Mouse (Mus musculus) neural tube, embryonic 11.5 days (tissue): ENCODE measurements around the gene Kremen1. TPM values are rescaled to one million over a fixed set of nuclear protein-coding genes. Genes with fewer than 3 reads are reported as not detected.

Experiments
- ATAC-seq: fragments of 200-750 bp; cut with Nextera tagmentation; 2 replicates; pipeline ENCODE4 v1.8.0; 2017; ENCODE audit warnings: moderate number of reproducible peaks, mild to moderate bottlenecking, moderate TSS enrichment, moderate library complexity; ENCODE audit not compliant: insufficient read depth, low FRiP score, low TSS enrichment
- DNase-seq: peaks from one replicate; pipeline ENCODE4 v3.0.0-alpha.2; 2015; ENCODE audit warnings: low spot score
- H3K27ac ChIP-seq: fragments of 300-500 bp; sonication (generic); 2 replicates; pipeline ENCODE4 v1.5.1; 2014; ENCODE audit warnings: low read depth, mild to moderate bottlenecking, low read length
- H3K27me3 ChIP-seq: fragments of 300-500 bp; sonication (generic); 2 replicates; pipeline ENCODE4 v1.6.1; 2014; ENCODE audit warnings: mild to moderate bottlenecking, low read length, mixed read lengths; ENCODE audit not compliant: control insufficient read depth, insufficient read depth
- H3K36me3 ChIP-seq: fragments of 300-500 bp; sonication (generic); 2 replicates; pipeline ENCODE4 v1.6.1; 2014; ENCODE audit warnings: mild to moderate bottlenecking, low read length, moderate library complexity, mixed read lengths; ENCODE audit not compliant: control insufficient read depth, insufficient read depth
- H3K4me1 ChIP-seq: fragments of 300-500 bp; sonication (generic); 2 replicates; pipeline ENCODE4 v1.6.1; 2014; ENCODE audit warnings: low read length, mixed read lengths; ENCODE audit not compliant: control insufficient read depth, insufficient read depth
- H3K4me2 ChIP-seq: fragments of 300-500 bp; sonication (generic); 2 replicates; pipeline ENCODE4 v1.6.1; 2014; ENCODE audit warnings: low read depth, mild to moderate bottlenecking, moderate library complexity
- H3K4me3 ChIP-seq: fragments of 300-500 bp; sonication (generic); 2 replicates; pipeline ENCODE4 v1.5.1; 2014; ENCODE audit warnings: low read depth, low read length
- H3K9ac ChIP-seq: fragments of 300-500 bp; sonication (generic); 2 replicates; pipeline ENCODE4 v1.6.1; 2014; ENCODE audit warnings: mild to moderate bottlenecking, low read length
- H3K9me3 ChIP-seq: fragments of 300-500 bp; sonication (generic); 2 replicates; pipeline ENCODE4 v1.6.1; 2016; ENCODE audit warnings: low read length; ENCODE audit not compliant: control insufficient read depth
- WGBS: fragments of 180-500 bp; shearing (Covaris S2); extraction: QIAGEN DNeasy Blood & Tissue Kit; methylation state at CpG from one replicate; pipeline ENCODE4 v1.1.7; 2014; 5-methylcytosine and 5-hydroxymethylcytosine counted together
- polyA plus RNA-seq: library from polyadenylated mRNA; unstranded; fragments of >200 nt; fragmentation: Nextera tagmentation; extraction: Ambion mirVana; gene quantifications from 2 replicates; pipeline ENCODE4 v1.2.1, GENCODE M21; 2014

Kremen1 gene
- polyA plus RNA-seq, 1 experiment from 2014 or later = 9.6 TPM

DNA sequence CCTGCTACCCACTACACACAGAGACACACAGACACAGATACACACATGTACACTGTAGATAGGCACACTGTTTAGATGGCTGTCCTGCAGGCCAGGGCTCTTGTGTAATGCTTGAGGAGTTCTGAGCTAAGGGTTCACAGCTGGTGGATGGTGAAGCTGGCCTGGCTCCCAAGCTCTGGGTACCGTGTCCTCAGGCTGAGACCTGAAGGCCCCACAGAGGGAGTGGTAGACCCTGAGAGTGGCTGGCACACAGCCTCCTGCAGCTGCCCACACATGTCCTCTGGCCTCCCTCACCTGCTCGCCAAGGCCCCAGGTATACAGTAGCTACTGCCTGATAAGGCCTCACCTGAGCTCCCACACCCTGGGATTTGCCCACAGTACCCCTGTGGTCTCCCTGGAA lies 119.4 kb downstream of the Kremen1 start:
- Histone ChIP-seq H3K4me1 (peaks cover 3% of the 10 kb centered on the region; the same call in 1 of the 2 replicates), H3K9me3 (no peaks in the 10 kb centered on the region), H3K4me2 (no peak overlapping the region), H3K4me3 (no peak overlapping the region), H3K27ac (no peak overlapping the region), H3K27me3 (no peaks in the 10 kb centered on the region), H3K36me3 (no peaks in the 10 kb centered on the region), H3K9ac (no peak overlapping the region)
- DNase-seq (no peak), ATAC-seq (no peak)
- WGBS = 97% methylated on average over 2 of the region's 2 CpGs

Other genes starting within 250 kb of the Kremen1 start
- 0.66 and 0.74 TPM in 2 replicates for gene Rasl10a, start 203.4 kb downstream of the Kremen1 start, polyA plus RNA-seq
- gene Gas2l1, start 196.2 kb downstream of the Kremen1 start, polyA plus RNA-seq = 32.1 and 32.9 TPM in 2 replicates
- gene Rhbdd3, start 162.6 kb downstream of the Kremen1 start, polyA plus RNA-seq = 21.4 and 23.8 TPM in 2 replicates
- 449 and 456 TPM in 2 replicates for gene Ewsr1, start 162.3 kb downstream of the Kremen1 start, polyA plus RNA-seq
- 33.9 and 37.7 TPM in 2 replicates for gene Emid1, start 109.3 kb downstream of the Kremen1 start, polyA plus RNA-seq
- gene Znrf3, start 183.3 kb upstream of the Kremen1 start, polyA plus RNA-seq = 9.4 TPM in 2 replicates